Mouse (Mus musculus) heart, embryonic 13.5 days (tissue): ENCODE data around the gene Rasgrp4. TPM values are rescaled to one million over a fixed set of nuclear protein-coding genes. Genes with fewer than 3 reads are reported as not detected.

Source experiments
- ATAC-seq: fragments of 200-750 bp; cut with Nextera tagmentation; 2 replicates; pipeline ENCODE4 v1.8.0; 2017; ENCODE audit warnings: moderate TSS enrichment; ENCODE audit not compliant: insufficient number of reproducible peaks, low FRiP score, low TSS enrichment; ENCODE audit errors: extremely low read depth
- H3K27ac ChIP-seq: fragments of 300-500 bp; sonication (generic); replicated peaks from 2 replicates; pipeline ENCODE4 v1.5.1; 2015; ENCODE audit warnings: moderate library complexity, mild to moderate bottlenecking, inconsistent platforms
- H3K27me3 ChIP-seq: fragments of 300-500 bp; sonication (generic); replicated peaks from 2 replicates; pipeline ENCODE4 v1.6.1; 2015; ENCODE audit warnings: mild to moderate bottlenecking, inconsistent platforms
- H3K36me3 ChIP-seq: fragments of 300-500 bp; sonication (generic); 2 replicates; pipeline ENCODE4 v1.6.1; 2015; ENCODE audit warnings: mild to moderate bottlenecking, inconsistent platforms
- H3K4me1 ChIP-seq: fragments of 300-500 bp; sonication (generic); 2 replicates; pipeline ENCODE4 v1.6.1; 2015; ENCODE audit warnings: inconsistent platforms
- H3K4me2 ChIP-seq: fragments of 300-500 bp; sonication (generic); 2 replicates; pipeline ENCODE4 v1.6.1; 2015; ENCODE audit warnings: inconsistent platforms, mild to moderate bottlenecking, moderate library complexity
- H3K4me3 ChIP-seq: fragments of 300-500 bp; sonication (generic); 2 replicates; pipeline ENCODE4 v1.5.1; 2015; ENCODE audit warnings: moderate library complexity, mild to moderate bottlenecking, inconsistent platforms
- H3K9ac ChIP-seq: fragments of 300-500 bp; sonication (generic); 2 replicates; pipeline ENCODE4 v1.6.1; 2015; ENCODE audit warnings: inconsistent platforms, mild to moderate bottlenecking, moderate library complexity
- H3K9me3 ChIP-seq: fragments of 300-500 bp; sonication (generic); 2 replicates; pipeline ENCODE4 v1.6.1; 2016; ENCODE audit warnings: inconsistent platforms
- WGBS: fragments of 180-500 bp; shearing (Covaris S2); methylation state at CpG from one replicate; pipeline ENCODE4 v1.1.7; 2015; ENCODE audit warnings: mixed read lengths; 5-methylcytosine and 5-hydroxymethylcytosine counted together
- polyA plus RNA-seq: library from polyadenylated mRNA; unstranded; fragments of >200 nt; fragmentation: Nextera tagmentation; extraction: Ambion mirVana; gene quantifications from 2 replicates; pipeline ENCODE4 v1.2.1, GENCODE M21; 2015

Rasgrp4 gene
- polyA plus RNA-seq: 0.56 and 0.62 TPM in 2 replicates

DNA sequence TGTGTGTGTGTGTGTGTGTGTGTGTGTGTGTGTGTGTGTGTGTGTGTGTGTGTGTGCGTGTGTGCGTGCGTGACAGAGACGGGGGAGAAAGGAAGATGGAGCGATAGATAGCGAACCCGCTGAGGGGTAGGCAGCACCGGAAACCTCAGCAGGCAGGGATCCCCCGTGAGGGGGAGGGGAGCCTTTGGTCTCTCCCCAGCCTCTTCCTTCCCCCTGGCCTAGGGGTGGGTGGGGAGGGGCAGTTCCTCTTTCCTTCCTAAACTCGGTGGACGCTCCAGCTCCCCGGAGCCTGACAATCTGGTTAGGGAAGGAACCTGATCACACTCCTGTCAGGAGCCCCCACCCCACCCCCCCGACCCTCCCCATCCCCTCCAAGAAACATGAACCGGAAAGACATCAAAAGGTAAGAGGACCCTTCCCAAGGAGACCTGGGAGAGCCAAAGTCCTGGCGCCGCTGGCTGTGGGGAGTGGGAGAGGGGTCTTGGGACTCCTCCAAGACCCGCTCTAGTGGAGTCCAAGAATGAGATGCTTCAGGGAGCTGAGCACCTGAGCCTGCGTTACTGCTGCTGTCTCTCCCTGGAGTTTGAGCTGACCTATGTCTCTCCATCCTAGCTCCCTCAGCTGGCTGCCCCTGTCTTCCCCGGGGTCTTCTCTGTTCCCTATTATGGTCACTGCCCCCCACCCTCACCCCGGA, at the start of gene Rasgrp4:
Rasgrp4 (plus strand) TSS at position 159 of the 694 bp plus-strand sequence.
- Histone ChIP-seq H3K36me3 (no peaks in the 10 kb centered on the region), H3K27me3 (peaks cover 35% of the 10 kb centered on the region), H3K9ac (peak within 1 kb of the TSS; percentile 33; the same call in 1 of the 2 replicates), H3K9me3 (no peaks in the 10 kb centered on the region), H3K4me3 (peak within 1 kb of the TSS; percentile 32), H3K27ac (no peak within 1 kb of the TSS), H3K4me2 (peak within 1 kb of the TSS; percentile 58), H3K4me1 (peaks cover 6% of the 10 kb centered on the region; the same call in 1 of the 2 replicates)
- ATAC-seq: no peak
- WGBS: 2% methylated on average over 13 of the region's 20 CpGs

DNA sequence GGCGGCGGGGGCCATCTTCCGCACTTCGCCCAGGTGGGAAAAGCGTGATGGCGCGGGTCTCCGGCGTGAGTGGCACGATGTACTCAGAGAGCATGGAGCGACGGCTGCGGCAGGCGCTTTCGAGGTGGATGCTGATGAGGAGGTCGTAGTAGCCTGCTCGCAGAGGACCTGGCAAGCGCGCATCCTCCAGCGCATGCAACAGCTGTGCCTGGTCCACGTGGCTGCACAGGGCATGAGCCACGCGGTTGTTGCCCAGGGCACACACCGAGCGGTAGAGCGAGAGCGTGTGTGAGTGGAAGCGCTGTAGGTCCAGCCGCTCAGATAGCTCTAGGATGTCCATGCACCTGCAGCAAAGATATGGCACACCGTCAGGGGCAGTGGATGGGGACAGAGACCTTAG, 48.7 kb upstream of the Rasgrp4 start:
- peaks cover 68% of the 10 kb centered on the region for H3K27me3 ChIP-seq
- H3K9me3 ChIP-seq: no peaks in the 10 kb centered on the region
- 75% methylated on average over 30 of the region's 30 CpGs for WGBS
- no peak overlapping the region for H3K27ac ChIP-seq
- no peak overlapping the region for H3K4me2 ChIP-seq
- no peak overlapping the region for H3K9ac ChIP-seq
- no peaks in the 10 kb centered on the region for H3K36me3 ChIP-seq
- ATAC-seq: no peak
- H3K4me1 ChIP-seq: no peaks in the 10 kb centered on the region
- H3K4me3 ChIP-seq: no peak overlapping the region

DNA sequence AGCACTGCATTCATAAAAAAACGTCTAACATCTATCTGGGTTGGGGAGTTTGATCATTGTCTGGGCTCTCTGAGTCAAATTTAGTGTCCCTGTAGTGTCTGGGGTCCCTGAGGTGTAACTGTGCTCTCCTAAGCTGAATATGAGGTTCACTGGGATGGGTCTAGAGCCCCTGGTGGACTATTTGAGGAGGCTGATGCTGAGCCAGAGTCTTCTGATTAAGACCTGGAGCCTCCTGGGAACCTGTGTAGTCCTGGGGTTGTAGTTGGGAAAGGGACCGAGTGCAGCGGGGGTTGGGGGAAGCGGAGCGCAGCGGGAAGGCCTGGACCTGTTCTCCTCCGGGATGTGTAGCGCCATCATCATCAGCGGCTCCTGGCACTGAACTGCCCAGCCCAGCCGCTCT, 47.7 kb upstream of the Rasgrp4 start:
- Histone ChIP-seq H3K36me3 (no peaks in the 10 kb centered on the region), H3K9ac (no peak overlapping the region), H3K9me3 (no peaks in the 10 kb centered on the region), H3K4me1 (no peaks in the 10 kb centered on the region), H3K27me3 (peaks cover 64% of the 10 kb centered on the region), H3K4me2 (no peak overlapping the region), H3K4me3 (no peak overlapping the region), H3K27ac (no peak overlapping the region)
- ATAC-seq: no peak
- 72% methylated on average over 10 of the region's 10 CpGs for WGBS

DNA sequence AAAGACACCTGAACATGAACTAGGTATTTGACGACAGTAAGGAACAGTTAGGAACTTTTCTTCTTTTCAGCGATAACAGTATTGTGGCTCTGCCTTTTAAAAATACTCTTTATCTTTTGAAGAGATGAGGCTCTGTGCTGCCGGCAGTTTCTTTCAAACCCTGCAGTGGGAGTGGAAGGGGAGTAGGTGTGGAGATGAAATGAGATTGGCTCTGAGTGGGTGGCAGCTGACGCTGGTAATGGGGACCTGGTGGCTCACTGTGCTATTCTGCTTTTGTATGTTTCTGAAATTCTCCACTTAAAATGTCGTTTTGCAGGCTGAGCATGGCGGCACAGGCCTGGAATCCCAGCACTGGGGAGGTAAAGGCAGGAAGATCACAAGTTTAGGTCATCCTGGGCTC, 45.8 kb upstream of the Rasgrp4 start:
- no peak for ATAC-seq
- peaks cover 56% of the 10 kb centered on the region for H3K27me3 ChIP-seq
- H3K9me3 ChIP-seq: no peaks in the 10 kb centered on the region
- no peak overlapping the region for H3K4me2 ChIP-seq
- H3K9ac ChIP-seq: no peak overlapping the region
- H3K36me3 ChIP-seq: no peaks in the 10 kb centered on the region
- H3K27ac ChIP-seq: no peak overlapping the region
- 60% methylated on average over 6 of the region's 6 CpGs for WGBS
- H3K4me3 ChIP-seq: no peak overlapping the region
- no peaks in the 10 kb centered on the region for H3K4me1 ChIP-seq

DNA sequence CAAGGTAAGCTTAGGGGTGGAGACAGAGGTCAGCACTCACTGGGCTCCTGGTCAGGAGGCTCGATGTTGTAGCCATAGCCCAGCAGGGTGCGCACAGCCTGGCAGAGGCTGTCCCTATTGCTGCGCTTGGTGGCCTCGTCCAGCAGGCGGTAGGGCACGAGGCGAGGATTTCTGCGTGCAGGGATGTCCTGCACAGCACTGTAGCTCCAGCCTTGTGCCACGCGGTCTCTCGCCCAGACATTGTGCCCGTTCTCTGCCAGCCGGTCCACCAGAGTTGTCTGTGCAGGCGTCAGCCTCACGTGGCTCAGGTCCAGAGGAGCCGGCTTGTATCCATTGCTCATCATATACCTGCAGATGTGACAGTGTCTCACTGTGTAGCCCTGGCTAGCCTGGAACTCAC, 37.5 kb upstream of the Rasgrp4 start:
- Histone ChIP-seq H3K27ac (no peak overlapping the region), H3K4me1 (no peaks in the 10 kb centered on the region), H3K36me3 (no peaks in the 10 kb centered on the region), H3K9ac (no peak overlapping the region), H3K4me3 (no peak overlapping the region), H3K9me3 (no peaks in the 10 kb centered on the region), H3K4me2 (no peak overlapping the region), H3K27me3 (0 out of 2 replicates have a peak, but pooled peaks cover 6% of the 10 kb centered on the region)
- WGBS: 77% methylated on average over 16 of the region's 16 CpGs
- ATAC-seq: no peak

DNA sequence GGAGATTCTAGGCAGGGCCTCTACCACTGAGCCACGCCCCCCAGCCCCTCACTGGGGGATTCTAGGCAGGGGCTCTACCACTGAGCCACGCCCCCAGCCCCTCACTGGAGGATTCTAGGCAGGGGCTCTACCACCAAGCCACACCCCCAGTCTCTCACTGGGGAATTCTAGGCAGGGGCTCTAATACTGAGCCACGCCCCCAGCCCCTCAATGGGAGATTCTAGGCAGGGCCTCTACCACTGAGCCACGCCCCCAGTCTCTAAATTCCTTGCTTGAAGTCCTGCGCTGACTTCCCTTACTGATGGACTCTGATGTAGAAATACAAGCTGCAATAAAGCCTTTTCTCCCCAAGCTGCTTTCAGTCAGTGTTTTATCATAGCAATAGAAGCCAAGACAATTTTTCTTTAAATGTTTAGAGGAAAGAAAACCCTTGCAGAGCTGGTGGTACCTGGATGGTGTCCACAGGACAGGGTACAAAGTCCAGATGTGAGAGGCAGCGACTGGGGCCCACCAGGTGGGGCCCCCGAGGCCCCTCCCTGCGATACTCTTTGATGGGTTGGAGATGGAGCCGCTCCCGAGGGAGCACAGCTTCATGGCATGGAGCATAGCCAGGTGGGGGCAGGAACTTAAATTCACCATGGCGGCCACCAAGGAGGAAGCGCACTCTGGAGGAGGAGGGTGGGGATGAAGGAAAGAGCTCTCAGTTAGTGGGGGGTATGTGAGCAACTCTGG, 33.2 kb upstream of the Rasgrp4 start:
- no peak overlapping the region for H3K27ac ChIP-seq
- no peak overlapping the region for H3K9ac ChIP-seq
- H3K4me3 ChIP-seq: no peak overlapping the region
- 83% methylated on average over 12 of the region's 12 CpGs for WGBS
- no peak overlapping the region for H3K4me2 ChIP-seq
- 0 out of 2 replicates have a peak, but pooled peaks cover 6% of the 10 kb centered on the region for H3K27me3 ChIP-seq
- ATAC-seq: no peak
- no peaks in the 10 kb centered on the region for H3K36me3 ChIP-seq
- H3K4me1 ChIP-seq: no peaks in the 10 kb centered on the region
- no peaks in the 10 kb centered on the region for H3K9me3 ChIP-seq

DNA sequence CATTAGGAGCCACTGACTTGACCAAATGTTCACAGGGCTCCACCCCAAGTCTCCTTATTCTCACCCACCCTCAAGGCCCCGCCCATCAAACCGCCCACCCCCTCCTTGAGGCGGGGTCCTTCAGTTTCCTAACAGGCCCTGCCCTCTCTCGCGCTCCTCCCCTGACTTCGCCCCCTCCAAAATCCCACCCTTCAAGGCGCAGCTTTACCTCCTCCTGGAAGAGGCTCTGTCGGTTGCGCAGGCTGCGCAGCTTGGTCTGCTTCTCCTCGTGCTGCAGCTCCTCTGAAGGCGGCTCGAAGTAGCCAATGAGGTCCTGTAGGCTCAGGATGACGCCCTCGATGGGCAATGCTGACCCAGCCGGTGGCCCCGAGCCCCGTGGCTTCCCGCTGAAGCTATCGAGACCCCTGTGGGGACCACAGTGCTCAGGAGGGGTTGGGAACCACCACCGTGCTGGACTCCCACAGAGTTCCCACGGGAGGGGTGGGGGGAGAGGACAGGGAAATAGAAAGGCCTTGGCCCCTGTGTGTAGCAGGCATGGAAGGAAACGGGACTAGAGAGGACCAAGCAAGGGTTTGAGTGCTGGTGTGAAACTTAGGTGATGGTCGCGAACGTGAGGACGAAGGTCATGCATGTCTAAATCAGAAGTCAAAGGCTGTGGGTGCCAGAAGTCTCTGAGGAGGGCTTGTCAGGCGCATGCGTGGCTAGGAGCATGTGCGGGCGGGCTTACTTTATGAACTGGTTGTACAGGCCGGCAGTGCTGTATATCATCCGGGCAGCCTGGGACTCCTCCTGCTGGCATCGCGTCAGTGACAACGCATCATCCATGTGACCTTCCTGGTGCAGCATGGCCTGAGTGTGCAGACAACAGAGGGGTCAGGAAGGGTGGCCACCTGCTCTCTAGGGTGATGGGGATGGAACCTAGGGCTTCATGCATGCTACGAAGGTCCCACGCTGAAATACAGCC, 25.4 kb upstream of the Rasgrp4 start:
- Histone ChIP-seq H3K4me3 (peak overlapping the region; percentile 27), H3K27ac (no peak overlapping the region), H3K36me3 (no peaks in the 10 kb centered on the region), H3K27me3 (peaks cover 17% of the 10 kb centered on the region), H3K4me2 (peak overlapping the region; percentile 63), H3K9me3 (no peaks in the 10 kb centered on the region), H3K9ac (peak overlapping the region; percentile 69), H3K4me1 (peaks cover 6% of the 10 kb centered on the region)
- no peak for ATAC-seq
- 24% methylated on average over 38 of the region's 38 CpGs for WGBS

DNA sequence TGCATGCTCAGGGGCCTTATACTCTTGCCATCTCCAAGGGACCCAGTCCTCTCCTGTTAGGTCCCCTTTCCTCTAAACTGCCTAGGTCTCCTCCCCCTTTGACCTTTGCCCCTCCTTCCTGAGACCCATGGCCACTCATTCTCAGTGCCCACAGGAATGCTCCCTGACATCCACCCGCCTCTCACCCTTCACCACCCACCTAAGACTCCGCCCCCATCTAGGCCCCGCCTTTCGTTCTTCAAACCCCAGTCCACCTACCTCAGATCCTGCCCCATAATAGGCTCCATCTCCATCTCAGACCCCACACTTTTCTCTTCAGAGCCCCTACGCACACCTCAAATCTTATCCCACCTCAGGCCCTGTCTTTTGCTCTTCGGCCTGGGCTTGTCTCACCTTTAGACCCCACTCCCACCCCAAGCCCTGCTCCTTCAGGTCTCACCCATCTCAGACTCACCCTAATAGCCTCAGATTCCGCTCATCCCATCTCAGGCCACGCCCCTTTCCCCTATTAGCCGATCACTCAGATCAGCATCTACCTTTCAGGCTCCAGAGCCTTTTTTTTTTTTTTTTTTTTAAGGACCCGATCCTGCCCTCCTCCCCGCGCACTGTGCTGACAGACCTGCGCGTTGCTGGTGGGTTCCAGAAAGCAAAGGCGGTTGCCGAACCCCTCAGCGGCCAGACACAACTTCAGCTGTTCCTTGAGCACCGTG, 16.4 kb upstream of the Rasgrp4 start:
- ATAC-seq: no peak
- H3K9me3 ChIP-seq: no peaks in the 10 kb centered on the region
- 16% methylated on average over 18 of the region's 18 CpGs for WGBS

DNA sequence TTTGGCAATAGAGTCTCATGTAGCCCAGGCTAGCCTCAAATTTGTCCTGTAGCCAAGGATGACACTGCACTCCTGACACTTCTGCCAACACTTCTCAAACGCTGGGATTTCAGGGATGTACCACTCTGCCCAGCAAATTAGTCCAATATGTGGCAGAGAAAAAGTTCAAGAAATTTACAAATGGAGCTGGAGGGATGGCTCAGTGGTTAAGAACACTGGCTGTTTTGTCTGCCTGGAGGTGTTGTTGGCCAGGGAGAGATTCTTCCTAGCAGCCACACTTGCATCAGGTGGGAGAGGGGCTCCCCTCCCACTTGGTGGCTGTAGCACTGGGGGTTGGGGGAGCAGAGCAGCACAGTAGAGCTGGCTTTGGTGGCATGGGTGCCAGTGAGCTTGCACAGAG, 15.1 kb upstream of the Rasgrp4 start:
- H3K4me3 ChIP-seq: no peak overlapping the region
- no peak overlapping the region for H3K4me2 ChIP-seq
- no peak overlapping the region for H3K9ac ChIP-seq
- no peaks in the 10 kb centered on the region for H3K36me3 ChIP-seq
- no peak overlapping the region for H3K27ac ChIP-seq
- H3K9me3 ChIP-seq: no peaks in the 10 kb centered on the region
- ATAC-seq: no peak
- H3K4me1 ChIP-seq: peaks cover 7% of the 10 kb centered on the region
- H3K27me3 ChIP-seq: peaks cover 34% of the 10 kb centered on the region
- 76% methylated on average over 1 of the region's 1 CpGs for WGBS

More for the DNA sequence above, 16.4 kb upstream of the Rasgrp4 start:
- no peaks in the 10 kb centered on the region for H3K36me3 ChIP-seq
- no peak overlapping the region for H3K9ac ChIP-seq
- no peak overlapping the region for H3K4me2 ChIP-seq
- H3K4me3 ChIP-seq: no peak overlapping the region
- H3K27ac ChIP-seq: no peak overlapping the region
- H3K27me3 ChIP-seq: peaks cover 25% of the 10 kb centered on the region
- no peaks in the 10 kb centered on the region for H3K4me1 ChIP-seq

DNA sequence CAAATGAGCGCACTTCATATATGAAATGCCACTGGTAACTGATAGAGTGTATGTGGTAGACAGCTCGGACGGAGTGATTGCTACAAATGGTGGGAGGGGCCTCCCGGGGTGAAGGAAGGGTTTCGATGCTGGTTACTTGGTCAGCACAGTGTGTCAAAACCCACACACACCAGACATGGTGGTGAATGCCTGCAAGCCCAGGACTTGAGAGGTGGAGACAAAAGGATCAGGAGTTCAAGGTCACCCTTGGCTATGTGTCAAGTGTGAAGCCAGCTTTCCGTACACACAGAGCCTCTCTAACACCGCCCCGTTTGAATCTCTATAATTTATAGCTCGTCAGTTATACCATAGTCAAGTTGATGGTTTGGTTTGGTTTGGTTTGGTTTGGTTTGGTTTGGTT, 11.8 kb upstream of the Rasgrp4 start:
- ATAC-seq: no peak
- Histone ChIP-seq H3K27me3 (peaks cover 42% of the 10 kb centered on the region), H3K27ac (no peak overlapping the region), H3K9me3 (no peaks in the 10 kb centered on the region), H3K36me3 (no peaks in the 10 kb centered on the region), H3K4me2 (no peak overlapping the region), H3K4me3 (no peak overlapping the region), H3K9ac (no peak overlapping the region), H3K4me1 (peaks cover 13% of the 10 kb centered on the region)
- WGBS: 80% methylated on average over 9 of the region's 9 CpGs
